Mouse (Mus musculus): Measurements from ENCODE around the gene Bola3.

DNA sequence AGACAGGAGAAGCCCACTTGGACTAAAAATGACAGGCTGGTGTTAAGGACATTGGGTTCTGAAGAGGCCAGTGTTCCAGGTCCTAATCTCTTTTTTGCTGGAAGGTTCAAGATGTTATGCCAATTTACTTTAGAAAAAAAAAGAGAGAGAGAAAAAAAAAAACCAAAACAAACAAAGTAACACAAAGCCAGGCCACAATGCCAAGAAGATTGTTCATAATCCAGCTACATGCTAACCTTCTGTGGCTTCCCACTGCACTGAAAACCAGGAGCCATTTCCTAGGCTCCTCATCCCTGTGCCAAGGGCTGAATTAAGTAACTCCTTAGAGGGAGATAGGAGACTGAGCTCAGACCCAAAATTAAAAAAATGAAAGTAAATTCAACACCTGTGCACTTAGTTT lies 33.7 kb upstream of the Bola3 start:
- no peak for TF ChIP-seq CTCF (IDR thresholded peaks at IDR 0.05; ENCODE audit: borderline replicate concordance, insufficient read depth, low read depth, low read length)
- no peak for TF ChIP-seq POLR2A (IDR thresholded peaks at IDR 0.05; ENCODE audit: borderline replicate concordance, insufficient read depth, low read length)
